Mouse (Mus musculus) heart, embryonic 14.5 days (tissue): Measurements from ENCODE around the gene Tlr8. TPM values are rescaled to one million over a fixed set of nuclear protein-coding genes. Genes with fewer than 3 reads are reported as not detected.

Experiments
- ATAC-seq: fragments of 200-750 bp; cut with Nextera tagmentation; 2 replicates; pipeline ENCODE4 v1.8.0; 2017; ENCODE audit warnings: low read depth, moderate TSS enrichment; ENCODE audit not compliant: insufficient number of reproducible peaks, insufficient read depth, low FRiP score
- H3K27ac ChIP-seq, 2 experiments: fragments of 200-500 bp in 1 of 2; fragments of 300-500 bp in 1 of 2; sonication (generic) in 1 of 2; replicated peaks in 1 of 2; 2 replicates each; pipeline ENCODE4 v1.5.1; 2012 to 2014; ENCODE audit warnings: low read depth in 2 of 2, low read length in 2 of 2, control low read depth in 1 of 2, mild to moderate bottlenecking in 1 of 2, mixed read lengths in 1 of 2; ENCODE audit not compliant: control insufficient read depth in 1 of 2, insufficient read depth in 1 of 2
- H3K27me3 ChIP-seq: fragments of 300-500 bp; sonication (generic); 2 replicates; pipeline ENCODE4 v1.6.1; 2014; ENCODE audit warnings: mild to moderate bottlenecking, low read length, control low read depth; ENCODE audit not compliant: control insufficient read depth, insufficient read depth
- H3K36me3 ChIP-seq: fragments of 300-500 bp; sonication (generic); 2 replicates; pipeline ENCODE4 v1.6.1; 2014; ENCODE audit warnings: mild to moderate bottlenecking, control low read depth, low read length, mixed read lengths; ENCODE audit not compliant: control insufficient read depth, insufficient read depth
- H3K4me1 ChIP-seq, 2 experiments: fragments of 200-500 bp in 1 of 2; fragments of 300-500 bp in 1 of 2; sonication (generic) in 1 of 2; 2 replicates each; pipeline ENCODE4 v1.6.1; 2012 to 2014; ENCODE audit warnings: low read length in 2 of 2, control low read depth in 1 of 2, mixed read lengths in 1 of 2; ENCODE audit not compliant: control insufficient read depth in 2 of 2, insufficient read depth in 2 of 2
- H3K4me2 ChIP-seq: fragments of 300-500 bp; sonication (generic); 2 replicates; pipeline ENCODE4 v1.6.1; 2014; ENCODE audit warnings: mild to moderate bottlenecking, low read length
- H3K4me3 ChIP-seq, 2 experiments: fragments of 200-500 bp in 1 of 2; fragments of 300-500 bp in 1 of 2; sonication (generic) in 1 of 2; 2 replicates each; pipeline ENCODE4 v1.5.1; 2012 to 2014; ENCODE audit warnings: low read length in 2 of 2, mild to moderate bottlenecking in 2 of 2, control low read depth in 1 of 2, low read depth in 1 of 2, moderate library complexity in 1 of 2; ENCODE audit not compliant: control insufficient read depth in 1 of 2, insufficient read depth in 1 of 2
- H3K9ac ChIP-seq: fragments of 300-500 bp; sonication (generic); 2 replicates; pipeline ENCODE4 v1.6.1; 2014; ENCODE audit warnings: mild to moderate bottlenecking, low read length
- H3K9me3 ChIP-seq: fragments of 300-500 bp; sonication (generic); 2 replicates; pipeline ENCODE4 v1.6.1; 2016; ENCODE audit warnings: low read length, control low read depth; ENCODE audit not compliant: control insufficient read depth
- WGBS: fragments of 180-500 bp; shearing (Covaris S2); extraction: QIAGEN DNeasy Blood & Tissue Kit; methylation state at CpG from one replicate; pipeline ENCODE4 v1.1.7; 2014; 5-methylcytosine and 5-hydroxymethylcytosine counted together
- polyA plus RNA-seq: library from polyadenylated mRNA; unstranded; fragments of >200 nt; fragmentation: Nextera tagmentation; extraction: Ambion mirVana; gene quantifications from 2 replicates; pipeline ENCODE4 v1.2.1, GENCODE M21; 2014

Tlr8 gene
- polyA plus RNA-seq, 1 experiment from 2014 or later, result 0.39 TPM

DNA sequence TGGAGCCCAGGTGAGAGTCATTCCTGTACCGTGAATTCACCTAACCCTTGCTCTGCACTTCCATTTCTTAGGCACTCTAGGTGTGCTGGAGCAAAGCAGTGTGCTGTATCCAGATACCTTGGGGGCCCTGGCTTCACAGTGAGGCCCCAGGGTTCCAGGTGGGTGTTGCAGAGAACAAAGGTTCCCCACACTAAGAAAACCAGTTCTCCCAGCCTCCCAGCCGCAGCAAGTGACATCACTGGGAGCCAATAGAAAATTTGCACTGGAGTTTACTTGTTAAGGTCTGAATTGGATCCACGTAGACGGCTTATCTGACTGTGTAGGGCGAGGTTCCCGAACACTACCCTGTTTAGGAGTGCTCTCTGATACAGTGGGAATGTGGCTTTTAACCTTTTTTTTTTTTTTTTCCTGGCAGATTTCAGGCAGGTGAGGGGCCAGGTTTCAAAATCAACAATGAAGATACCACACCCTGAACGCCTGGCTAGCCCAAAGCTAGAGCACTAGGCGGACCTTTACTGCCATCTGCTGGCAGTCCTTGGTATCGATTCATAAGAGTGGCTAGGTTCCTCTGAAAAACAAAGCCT is 30.9 kb downstream of the Tlr8 start:
- H3K4me3 ChIP-seq, result no peak overlapping the region
- no peaks in the 10 kb centered on the region for H3K27me3 ChIP-seq
- no peak for ATAC-seq
- WGBS, result 30% methylated on average over 9 of the region's 9 CpGs
- no peaks in the 10 kb centered on the region for H3K9me3 ChIP-seq
- H3K36me3 ChIP-seq, result no peaks in the 10 kb centered on the region
- H3K4me2 ChIP-seq, result peak overlapping the region; percentile 16; the same call in 1 of the 2 replicates
- no peak overlapping the region for H3K9ac ChIP-seq
- H3K27ac ChIP-seq, result no peak overlapping the region
- H3K4me1 ChIP-seq, result peaks cover 0 to 3% of the 10 kb centered on the region in 2 experiments; a peak in 1 of 4 replicates

DNA sequence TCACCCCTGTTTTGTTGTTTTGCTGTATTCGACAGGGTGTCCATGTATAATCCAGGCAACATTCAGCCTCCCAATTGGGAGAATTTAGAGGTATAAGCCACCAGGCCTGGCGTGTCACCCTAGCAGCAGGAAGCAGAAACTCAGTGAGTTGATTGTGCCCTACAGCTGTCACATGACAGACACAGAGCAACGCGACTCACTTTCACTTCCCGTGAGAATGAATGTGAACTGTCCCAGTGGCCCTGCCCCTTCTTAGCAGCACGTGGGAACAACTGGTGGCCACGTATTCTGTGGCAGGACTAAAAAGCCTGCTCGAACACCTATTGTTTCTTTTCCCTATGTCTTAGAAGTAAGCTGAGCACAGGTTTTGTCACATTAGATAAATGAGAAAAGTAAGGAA is 33.0 kb downstream of the Tlr8 start:
- H3K9me3 ChIP-seq, result no peaks in the 10 kb centered on the region
- no peak for ATAC-seq
- no peaks in the 10 kb centered on the region for H3K27me3 ChIP-seq
- H3K4me2 ChIP-seq, result no peak overlapping the region
- no peak overlapping the region for H3K9ac ChIP-seq
- no peak overlapping the region for H3K4me3 ChIP-seq
- H3K4me1 ChIP-seq, result peaks cover 0 to 3% of the 10 kb centered on the region in 2 experiments; a peak in 1 of 4 replicates
- H3K27ac ChIP-seq, result no peak overlapping the region
- H3K36me3 ChIP-seq, result no peaks in the 10 kb centered on the region
- 60% methylated on average over 8 of the region's 8 CpGs for WGBS

DNA sequence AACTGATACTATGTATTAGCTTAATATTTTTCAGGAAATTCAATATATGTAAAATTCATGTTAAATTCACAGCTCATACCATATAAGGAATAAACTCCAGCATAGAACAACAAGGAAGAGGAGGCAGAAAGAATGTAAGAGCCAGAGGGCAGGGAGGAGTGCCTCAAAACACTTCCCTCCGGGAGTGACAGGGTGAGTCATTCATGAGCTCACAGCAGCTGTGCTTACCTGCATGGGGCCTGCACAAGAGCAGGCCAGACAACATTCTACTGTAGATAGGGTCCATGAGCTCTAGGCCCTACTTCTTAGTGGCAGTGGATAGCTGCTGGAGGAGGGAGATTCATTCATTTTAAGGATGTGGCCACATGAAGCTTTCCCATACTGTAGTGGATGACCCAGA is 34.3 kb downstream of the Tlr8 start:
- no peaks in the 10 kb centered on the region for H3K36me3 ChIP-seq
- peaks cover 0 to 3% of the 10 kb centered on the region in 2 experiments; a peak in 1 of 4 replicates for H3K4me1 ChIP-seq
- H3K27ac ChIP-seq, result no peak overlapping the region
- 67% methylated on average over 1 of the region's 1 CpGs for WGBS
- H3K9ac ChIP-seq, result no peak overlapping the region
- ATAC-seq, result no peak
- no peak overlapping the region for H3K4me2 ChIP-seq
- H3K4me3 ChIP-seq, result no peak overlapping the region
- H3K27me3 ChIP-seq, result no peaks in the 10 kb centered on the region
- H3K9me3 ChIP-seq, result no peaks in the 10 kb centered on the region

DNA sequence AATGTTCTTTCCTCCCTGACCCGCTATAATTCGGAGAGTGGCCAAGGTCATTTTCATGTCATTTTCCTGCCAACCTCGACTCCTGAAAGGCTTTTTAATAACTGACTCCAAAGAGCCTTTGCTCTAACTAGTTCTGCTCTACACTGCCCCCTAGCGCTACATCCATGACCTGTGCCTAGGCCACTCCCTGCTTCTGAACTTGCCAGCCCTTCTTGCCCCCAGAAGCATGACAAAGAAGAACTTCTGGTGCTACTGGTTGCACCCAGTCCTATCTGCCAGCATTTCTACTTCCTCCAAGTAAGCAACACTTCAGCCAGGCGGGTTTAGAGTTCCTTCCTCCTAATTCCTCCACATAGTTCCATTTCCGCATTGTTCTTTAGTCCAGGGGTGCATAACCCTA is 34.9 kb downstream of the Tlr8 start:
- Histone ChIP-seq H3K4me2 (no peak overlapping the region), H3K36me3 (no peaks in the 10 kb centered on the region), H3K27ac (no peak overlapping the region), H3K9me3 (no peaks in the 10 kb centered on the region), H3K4me1 (peaks cover 0 to 3% of the 10 kb centered on the region in 2 experiments; a peak in 1 of 4 replicates), H3K4me3 (no peak overlapping the region), H3K27me3 (no peaks in the 10 kb centered on the region), H3K9ac (no peak overlapping the region)
- WGBS, result 40% methylated on average over 6 of the region's 6 CpGs
- ATAC-seq, result no peak

DNA sequence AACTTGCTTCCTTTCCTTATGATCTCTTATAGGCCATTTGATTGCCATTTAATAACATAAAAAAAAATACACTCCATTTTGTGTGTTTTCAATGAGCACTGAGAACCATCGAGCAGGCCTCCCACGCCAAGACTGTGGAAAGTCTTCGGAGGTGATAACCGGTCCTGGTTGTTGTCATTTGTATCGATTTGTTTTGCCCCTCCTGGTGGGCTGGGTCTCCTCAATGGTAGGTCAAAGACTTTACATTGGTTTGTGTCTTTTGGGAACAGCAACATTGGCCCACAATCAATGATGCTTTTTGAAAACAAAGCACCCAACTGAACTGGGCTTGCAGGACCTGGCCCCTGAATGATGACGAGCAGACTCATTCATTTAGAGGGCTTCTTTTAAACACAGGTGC is 36.4 kb downstream of the Tlr8 start:
- H3K4me1 ChIP-seq, result 0 out of 4 replicates have a peak, but pooled peaks cover 0 to 2% of the 10 kb centered on the region in 2 experiments
- no peaks in the 10 kb centered on the region for H3K36me3 ChIP-seq
- no peak overlapping the region for H3K27ac ChIP-seq
- no peak for ATAC-seq
- H3K9ac ChIP-seq, result no peak overlapping the region
- H3K27me3 ChIP-seq, result no peaks in the 10 kb centered on the region
- H3K4me2 ChIP-seq, result no peak overlapping the region
- WGBS, result 84% methylated on average over 6 of the region's 6 CpGs
- H3K4me3 ChIP-seq, result no peak overlapping the region
- H3K9me3 ChIP-seq, result no peaks in the 10 kb centered on the region

DNA sequence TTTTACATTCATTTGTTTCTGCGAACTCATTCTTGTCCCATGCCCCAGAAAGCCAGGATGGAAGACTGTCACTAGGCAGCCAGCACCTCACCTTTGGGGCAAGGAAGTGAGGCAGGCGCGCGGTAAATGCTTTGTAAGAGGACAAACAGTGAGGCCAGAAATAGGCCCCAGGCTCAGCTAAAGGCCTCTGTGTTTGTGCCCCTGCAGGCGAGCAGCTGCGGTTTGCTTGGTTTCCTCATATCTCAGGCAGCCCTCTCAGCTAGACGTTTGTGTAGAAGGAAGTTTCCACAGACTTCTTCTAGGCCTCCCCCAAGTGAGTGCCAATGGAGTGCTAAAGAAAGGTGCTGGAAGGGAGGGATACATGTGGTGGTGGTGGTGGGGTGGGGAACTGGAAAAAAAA is 37.0 kb downstream of the Tlr8 start:
- ATAC-seq, result no peak
- WGBS, result 70% methylated on average over 7 of the region's 7 CpGs
- H3K36me3 ChIP-seq, result no peaks in the 10 kb centered on the region
- H3K27ac ChIP-seq, result no peak overlapping the region
- no peak overlapping the region for H3K4me2 ChIP-seq
- H3K9me3 ChIP-seq, result no peaks in the 10 kb centered on the region
- H3K27me3 ChIP-seq, result no peaks in the 10 kb centered on the region
- H3K4me1 ChIP-seq, result 0 out of 4 replicates have a peak, but pooled peaks cover 0 to 2% of the 10 kb centered on the region in 2 experiments
- no peak overlapping the region for H3K9ac ChIP-seq
- no peak overlapping the region for H3K4me3 ChIP-seq

DNA sequence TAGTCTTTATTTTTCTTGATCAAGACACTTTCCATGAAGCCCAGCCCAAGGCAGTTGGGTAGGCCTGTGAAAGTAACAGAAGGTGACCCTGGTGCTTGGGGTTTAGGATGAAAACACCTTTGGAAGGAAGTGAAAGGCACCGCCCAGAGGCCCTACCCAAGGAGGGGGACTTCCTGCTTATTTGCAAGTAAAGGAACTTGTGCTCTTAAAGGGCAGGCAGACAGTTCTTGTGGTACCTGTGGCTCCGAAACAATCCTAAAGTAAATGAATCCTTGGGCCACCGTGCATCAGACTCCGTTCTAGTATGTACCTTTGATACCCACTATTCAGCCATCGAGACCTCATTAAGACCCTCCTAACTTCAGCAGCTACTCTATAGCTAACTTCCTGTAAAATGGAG is 37.6 kb downstream of the Tlr8 start:
- 84% methylated on average over 5 of the region's 5 CpGs for WGBS
- Histone ChIP-seq H3K27me3 (no peaks in the 10 kb centered on the region), H3K36me3 (no peaks in the 10 kb centered on the region), H3K27ac (no peak overlapping the region), H3K4me1 (0 out of 4 replicates have a peak, but pooled peaks cover 0 to 2% of the 10 kb centered on the region in 2 experiments), H3K9ac (no peak overlapping the region), H3K9me3 (no peaks in the 10 kb centered on the region), H3K4me3 (no peak overlapping the region), H3K4me2 (no peak overlapping the region)
- no peak for ATAC-seq

DNA sequence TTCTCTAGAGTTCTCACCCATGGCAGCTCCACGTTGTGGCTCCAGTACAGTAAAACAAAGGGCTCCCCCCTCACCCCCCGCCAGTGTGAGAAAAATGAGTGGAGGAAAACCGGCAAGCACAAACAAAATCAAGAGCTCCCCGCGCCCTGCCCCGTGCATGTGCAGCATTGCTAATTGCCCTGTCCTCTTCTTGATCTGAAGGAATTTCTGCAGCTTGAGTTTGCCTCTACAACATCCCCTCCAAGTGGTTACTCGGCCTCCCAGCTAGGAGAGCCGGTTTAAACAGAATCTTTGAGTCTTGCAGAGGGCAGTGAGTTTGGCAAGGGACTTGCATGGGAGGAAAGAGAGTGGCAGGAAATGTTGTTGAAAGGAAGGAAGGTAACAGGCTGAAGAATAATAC is 51.4 kb downstream of the Tlr8 start:
- Histone ChIP-seq H3K4me3 (no peak overlapping the region), H3K9me3 (no peaks in the 10 kb centered on the region), H3K4me2 (peak overlapping the region; percentile 44), H3K9ac (no peak overlapping the region), H3K4me1 (peaks cover 5% of the 10 kb centered on the region in 2 experiments; a peak in 2 of 4 replicates), H3K27me3 (no peaks in the 10 kb centered on the region), H3K27ac (0 out of 4 replicates have a peak overlapping the region, but pooled peaks of 1 of the 2 experiments have one; percentile 37), H3K36me3 (no peaks in the 10 kb centered on the region)
- ATAC-seq, result no peak
- 20% methylated on average over 8 of the region's 8 CpGs for WGBS
